Mouse (Mus musculus): ENCODE results near the gene Vmn1r211.
"Not testable (repeated sequence)": the region's sequence is repeated elsewhere in the genome, so short reads cannot be mapped to it uniquely, and the experiment has no call there.

DNA sequence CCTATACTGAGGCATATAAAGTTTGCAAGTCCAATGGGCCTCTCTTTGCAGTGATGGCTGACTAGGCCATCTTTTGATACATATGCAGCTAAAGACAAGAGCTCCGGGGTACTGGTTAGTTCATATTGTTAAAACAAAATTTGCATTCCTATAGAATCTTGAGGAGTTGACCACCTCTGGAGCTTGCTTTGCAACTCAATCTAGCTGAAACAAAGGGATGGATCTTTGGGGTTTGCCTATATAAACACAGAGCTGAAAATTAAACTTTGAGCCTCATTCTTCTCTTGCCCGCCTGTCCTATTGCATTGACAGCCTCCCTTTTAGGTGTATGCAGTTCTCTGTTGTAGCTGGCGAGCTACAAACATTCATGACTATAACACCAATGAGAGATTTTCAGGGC lies 13.1 kb downstream of the Vmn1r211 start:
- not testable (repeated sequence) for TF ChIP-seq CTCF (IDR thresholded peaks at IDR 0.05; ENCODE audit: extremely low read depth, insufficient read length, insufficient replicate concordance, low read depth, low read length); POLR2A (IDR thresholded peaks at IDR 0.05; ENCODE audit: low read depth, low read length)

Measured in small intestine, adult 2 months (tissue).